Mouse (Mus musculus): Measurements from ENCODE around the gene Runx2. TPM values are rescaled to one million over a fixed set of nuclear protein-coding genes. Genes with fewer than 3 reads are reported as not detected.

The Runx2 gene
- polyA plus RNA-seq, 1 experiment from 2014 or later = 0.55 TPM

GRCm38 (mm10) chr17:44570899-44571298 is 243.7 kb downstream of the Runx2 start:
- Histone ChIP-seq H3K27me3 (ENCODE audit: control insufficient read depth, insufficient read depth, low read length) (no peaks in the 10 kb centered on the region), H3K27ac (replicated peaks; ENCODE audit: low read depth, low read length) (no peak overlapping the region), H3K4me1 (ENCODE audit: control insufficient read depth, insufficient read depth, low read length) (no peaks in the 10 kb centered on the region), H3K4me3 (replicated peaks; ENCODE audit: low read depth, low read length) (no peak overlapping the region), H3K9ac (replicated peaks; ENCODE audit: low read length) (no peak overlapping the region), H3K4me2 (ENCODE audit: low read length) (no peak overlapping the region), H3K36me3 (ENCODE audit: control insufficient read depth, insufficient read depth, low read length) (no peaks in the 10 kb centered on the region), H3K9me3 (ENCODE audit: control insufficient read depth, low read length) (no peaks in the 10 kb centered on the region)
- WGBS = 83% methylated on average over 5 of the region's 5 CpGs
- DNase-seq (no peak), ATAC-seq (ENCODE audit: low FRiP score, low TSS enrichment) (no peak)

GRCm38 (mm10) chr17:44569020-44569621 is 245.5 kb downstream of the Runx2 start:
- no peaks in the 10 kb centered on the region for H3K27me3 ChIP-seq (ENCODE audit: control insufficient read depth, insufficient read depth, low read length)
- no peak overlapping the region for H3K27ac ChIP-seq (replicated peaks; ENCODE audit: low read depth, low read length)
- no peaks in the 10 kb centered on the region for H3K36me3 ChIP-seq (ENCODE audit: control insufficient read depth, insufficient read depth, low read length)
- H3K9me3 ChIP-seq (ENCODE audit: control insufficient read depth, low read length) = no peaks in the 10 kb centered on the region
- no peak overlapping the region for H3K4me2 ChIP-seq (ENCODE audit: low read length)
- no peak for DNase-seq
- H3K4me3 ChIP-seq (replicated peaks; ENCODE audit: low read depth, low read length) = no peak overlapping the region
- no peak for ATAC-seq (ENCODE audit: low FRiP score, low TSS enrichment)
- 90% methylated on average over 8 of the region's 8 CpGs for WGBS
- no peak overlapping the region for H3K9ac ChIP-seq (replicated peaks; ENCODE audit: low read length)
- no peaks in the 10 kb centered on the region for H3K4me1 ChIP-seq (ENCODE audit: control insufficient read depth, insufficient read depth, low read length)

DNA sequence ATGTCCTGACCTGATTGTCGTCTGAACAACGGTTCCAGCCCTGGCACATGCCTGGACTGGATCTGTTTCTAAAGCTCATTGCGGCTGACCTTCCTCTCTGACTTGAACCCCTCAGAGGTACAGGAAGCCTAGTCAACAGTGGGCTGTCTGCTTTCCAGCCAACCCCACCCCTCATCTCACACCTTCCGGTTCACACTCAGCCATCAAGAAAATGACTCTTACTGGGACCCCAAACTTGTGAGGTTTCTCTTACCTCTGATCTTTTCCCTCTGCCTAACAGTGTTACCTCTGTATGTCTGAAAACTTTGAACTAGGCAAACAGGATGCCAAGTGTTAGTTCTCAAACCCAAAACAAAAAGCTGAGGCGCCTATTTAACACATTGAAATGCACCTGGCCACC is 247.6 kb downstream of the Runx2 start:
- ATAC-seq (ENCODE audit: low FRiP score, low TSS enrichment) (no peak), DNase-seq (no peak)
- H3K9ac ChIP-seq (replicated peaks; ENCODE audit: low read length) = no peak overlapping the region
- no peak overlapping the region for H3K4me3 ChIP-seq (replicated peaks; ENCODE audit: low read depth, low read length)
- H3K36me3 ChIP-seq (ENCODE audit: control insufficient read depth, insufficient read depth, low read length) = no peaks in the 10 kb centered on the region
- H3K4me2 ChIP-seq (ENCODE audit: low read length) = no peak overlapping the region
- no peaks in the 10 kb centered on the region for H3K27me3 ChIP-seq (ENCODE audit: control insufficient read depth, insufficient read depth, low read length)
- no peak overlapping the region for H3K27ac ChIP-seq (replicated peaks; ENCODE audit: low read depth, low read length)
- WGBS = 93% methylated on average over 5 of the region's 5 CpGs
- no peaks in the 10 kb centered on the region for H3K9me3 ChIP-seq (ENCODE audit: control insufficient read depth, low read length)
- H3K4me1 ChIP-seq (ENCODE audit: control insufficient read depth, insufficient read depth, low read length) = no peaks in the 10 kb centered on the region

GRCm38 (mm10) chr17:44565884-44566515 is 248.6 kb downstream of the Runx2 start:
- Histone ChIP-seq H3K9ac (replicated peaks; ENCODE audit: low read length) (no peak overlapping the region), H3K4me1 (ENCODE audit: control insufficient read depth, insufficient read depth, low read length) (no peaks in the 10 kb centered on the region), H3K4me3 (replicated peaks; ENCODE audit: low read depth, low read length) (no peak overlapping the region), H3K36me3 (ENCODE audit: control insufficient read depth, insufficient read depth, low read length) (no peaks in the 10 kb centered on the region), H3K27me3 (ENCODE audit: control insufficient read depth, insufficient read depth, low read length) (no peaks in the 10 kb centered on the region), H3K9me3 (ENCODE audit: control insufficient read depth, low read length) (no peaks in the 10 kb centered on the region), H3K27ac (replicated peaks; ENCODE audit: low read depth, low read length) (no peak overlapping the region), H3K4me2 (ENCODE audit: low read length) (no peak overlapping the region)
- DNase-seq = no peak
- no peak for ATAC-seq (ENCODE audit: low FRiP score, low TSS enrichment)
- WGBS = 84% methylated on average over 8 of the region's 8 CpGs

DNA sequence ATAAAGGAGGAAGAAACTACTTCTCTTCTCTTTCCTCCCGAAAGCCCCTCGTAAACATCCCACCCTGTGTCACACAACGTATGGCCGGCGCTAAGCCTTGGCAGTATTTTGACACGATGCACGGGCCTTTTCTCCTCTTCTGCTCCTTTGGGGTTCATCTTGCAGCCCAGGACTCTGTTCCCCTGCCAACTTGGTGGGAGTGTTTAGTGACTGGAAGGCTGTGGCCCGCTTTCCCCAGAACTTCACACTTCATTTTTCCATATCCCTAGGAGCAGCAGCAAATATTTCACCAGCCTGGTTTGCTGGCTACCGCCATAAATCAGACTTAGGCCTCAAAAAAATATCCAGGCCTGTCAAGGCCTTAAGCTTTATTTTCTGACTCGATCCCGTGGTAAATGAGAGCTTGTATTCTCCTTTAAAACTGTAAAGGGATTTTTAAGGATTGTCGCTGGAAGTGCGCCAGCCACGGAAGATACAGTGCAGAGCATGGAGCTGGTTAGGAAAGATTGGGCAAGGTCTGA is 249.2 kb downstream of the Runx2 start:
- H3K27ac ChIP-seq (replicated peaks; ENCODE audit: low read depth, low read length) = no peak overlapping the region
- WGBS = 72% methylated on average over 14 of the region's 14 CpGs
- H3K9ac ChIP-seq (replicated peaks; ENCODE audit: low read length) = no peak overlapping the region
- ATAC-seq (ENCODE audit: low FRiP score, low TSS enrichment) (no peak), DNase-seq (peak; percentile 42)
- no peaks in the 10 kb centered on the region for H3K27me3 ChIP-seq (ENCODE audit: control insufficient read depth, insufficient read depth, low read length)
- H3K9me3 ChIP-seq (ENCODE audit: control insufficient read depth, low read length) = no peaks in the 10 kb centered on the region
- H3K4me3 ChIP-seq (replicated peaks; ENCODE audit: low read depth, low read length) = no peak overlapping the region
- no peaks in the 10 kb centered on the region for H3K4me1 ChIP-seq (ENCODE audit: control insufficient read depth, insufficient read depth, low read length)
- H3K4me2 ChIP-seq (ENCODE audit: low read length) = no peak overlapping the region
- H3K36me3 ChIP-seq (ENCODE audit: control insufficient read depth, insufficient read depth, low read length) = no peaks in the 10 kb centered on the region

DNA sequence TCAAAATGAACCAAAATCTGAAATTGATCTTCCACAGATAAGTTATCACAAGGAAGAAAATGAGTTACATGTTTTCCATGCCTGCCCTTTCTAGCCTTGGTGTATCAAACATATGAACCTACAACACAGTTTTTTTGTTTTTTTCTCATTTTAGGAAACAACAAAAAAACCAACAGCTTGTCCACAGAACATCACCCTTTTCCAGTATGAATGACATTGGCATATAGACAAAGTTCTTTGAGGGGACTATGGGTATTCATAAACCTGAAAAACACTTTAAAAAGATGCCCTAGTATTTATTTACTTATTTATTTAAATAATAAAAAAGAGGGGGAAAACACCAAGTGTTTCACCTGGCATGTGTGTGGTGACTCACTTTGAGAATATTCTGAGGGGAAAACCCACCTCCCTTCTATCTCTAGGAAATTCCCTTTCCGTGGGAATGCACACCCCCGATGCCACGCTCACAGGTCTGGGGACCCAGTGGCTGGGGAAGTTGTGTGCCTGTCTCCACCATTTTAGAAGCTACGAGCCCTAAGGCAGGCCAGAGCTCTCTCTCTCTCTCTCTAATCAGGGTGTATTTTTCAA is 249.9 kb downstream of the Runx2 start:
- ATAC-seq (ENCODE audit: low FRiP score, low TSS enrichment) (no peak), DNase-seq (no peak)
- H3K27ac ChIP-seq (replicated peaks; ENCODE audit: low read depth, low read length) = no peak overlapping the region
- H3K4me3 ChIP-seq (replicated peaks; ENCODE audit: low read depth, low read length) = no peak overlapping the region
- no peak overlapping the region for H3K4me2 ChIP-seq (ENCODE audit: low read length)
- no peaks in the 10 kb centered on the region for H3K4me1 ChIP-seq (ENCODE audit: control insufficient read depth, insufficient read depth, low read length)
- H3K27me3 ChIP-seq (ENCODE audit: control insufficient read depth, insufficient read depth, low read length) = no peaks in the 10 kb centered on the region
- H3K9ac ChIP-seq (replicated peaks; ENCODE audit: low read length) = no peak overlapping the region
- 72% methylated on average over 4 of the region's 4 CpGs for WGBS
- no peaks in the 10 kb centered on the region for H3K36me3 ChIP-seq (ENCODE audit: control insufficient read depth, insufficient read depth, low read length)
- no peaks in the 10 kb centered on the region for H3K9me3 ChIP-seq (ENCODE audit: control insufficient read depth, low read length)

DNA sequence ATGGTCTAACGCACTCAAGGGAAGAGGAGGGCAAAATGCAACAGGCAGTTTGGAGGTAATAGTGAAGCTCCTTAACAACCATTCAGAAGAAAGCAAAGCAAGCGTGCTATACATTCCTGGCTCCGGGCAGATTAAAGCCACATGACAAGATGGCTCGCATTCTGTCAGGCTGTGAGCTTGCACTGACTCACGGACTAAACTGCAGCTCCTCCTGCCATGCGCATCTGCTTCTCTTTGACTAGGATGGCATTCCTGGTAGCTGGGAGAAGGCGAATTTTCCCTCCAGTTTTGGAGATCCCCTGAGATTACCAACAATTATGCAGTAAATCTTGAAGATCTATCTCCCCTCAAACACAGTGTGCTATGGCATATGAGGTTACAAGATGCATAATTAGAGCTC is 254.6 kb downstream of the Runx2 start:
- Histone ChIP-seq H3K9ac (replicated peaks; ENCODE audit: low read length) (no peak overlapping the region), H3K27me3 (ENCODE audit: control insufficient read depth, insufficient read depth, low read length) (no peaks in the 10 kb centered on the region), H3K9me3 (ENCODE audit: control insufficient read depth, low read length) (no peaks in the 10 kb centered on the region), H3K4me2 (ENCODE audit: low read length) (no peak overlapping the region), H3K4me1 (ENCODE audit: control insufficient read depth, insufficient read depth, low read length) (no peaks in the 10 kb centered on the region), H3K27ac (replicated peaks; ENCODE audit: low read depth, low read length) (no peak overlapping the region), H3K36me3 (ENCODE audit: control insufficient read depth, insufficient read depth, low read length) (no peaks in the 10 kb centered on the region), H3K4me3 (replicated peaks; ENCODE audit: low read depth, low read length) (no peak overlapping the region)
- DNase-seq (no peak), ATAC-seq (ENCODE audit: low FRiP score, low TSS enrichment) (no peak)
- 58% methylated on average over 7 of the region's 7 CpGs for WGBS

DNA sequence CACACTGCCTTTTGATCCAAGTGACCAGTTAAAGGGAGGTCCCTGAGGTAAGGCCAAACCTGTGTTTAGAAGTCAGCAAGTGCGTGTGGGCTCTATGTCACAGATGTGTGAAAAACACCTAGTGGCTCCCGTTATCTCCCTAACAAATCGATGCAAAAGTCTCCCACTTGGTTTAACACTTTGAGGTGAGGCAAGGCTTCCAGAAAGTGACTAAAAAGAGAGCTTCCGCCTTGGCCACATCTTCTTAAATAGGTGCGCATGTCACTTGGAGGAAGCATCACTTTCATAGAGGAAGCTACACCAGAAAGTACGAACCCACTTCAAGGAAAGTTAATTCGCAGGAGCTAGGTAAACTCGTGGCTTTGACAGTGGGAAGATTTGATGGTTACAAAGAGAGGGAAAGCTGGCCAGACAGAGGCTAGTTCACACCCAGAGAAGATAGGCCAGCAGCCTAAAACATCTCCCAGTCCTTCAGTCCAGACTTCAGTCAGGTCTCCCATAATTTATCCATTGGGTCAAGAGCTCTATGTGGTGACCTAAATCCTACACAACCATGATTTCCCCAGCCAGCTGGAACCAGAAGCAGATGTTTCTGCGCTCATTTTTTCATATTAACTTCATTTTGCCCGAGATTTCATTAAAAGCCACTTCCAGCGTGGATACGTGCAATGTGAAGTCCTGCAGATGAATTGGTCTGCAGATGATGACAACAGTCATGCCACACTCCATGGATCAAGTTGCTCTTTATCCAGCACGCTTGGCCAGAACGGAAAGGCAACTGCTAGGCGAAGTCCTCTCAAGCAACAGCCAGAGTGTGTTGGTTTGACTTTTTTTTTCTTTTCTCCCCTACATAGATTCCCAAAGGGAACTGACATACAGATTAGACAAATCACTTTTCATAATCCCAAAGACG is 257.1 kb downstream of the Runx2 start:
- Histone ChIP-seq H3K27ac (replicated peaks; ENCODE audit: low read depth, low read length) (no peak overlapping the region), H3K4me1 (ENCODE audit: control insufficient read depth, insufficient read depth, low read length) (no peaks in the 10 kb centered on the region), H3K27me3 (ENCODE audit: control insufficient read depth, insufficient read depth, low read length) (no peaks in the 10 kb centered on the region), H3K4me2 (ENCODE audit: low read length) (no peak overlapping the region), H3K36me3 (ENCODE audit: control insufficient read depth, insufficient read depth, low read length) (no peaks in the 10 kb centered on the region), H3K4me3 (replicated peaks; ENCODE audit: low read depth, low read length) (no peak overlapping the region), H3K9me3 (ENCODE audit: control insufficient read depth, low read length) (no peaks in the 10 kb centered on the region), H3K9ac (replicated peaks; ENCODE audit: low read length) (no peak overlapping the region)
- 87% methylated on average over 16 of the region's 16 CpGs for whole genome bisulfite sequencing
- DNase-seq (no peak), ATAC-seq (ENCODE audit: low FRiP score, low TSS enrichment) (no peak)

All from midbrain, embryonic 14.5 days (tissue).